Mouse (Mus musculus): Measurements from ENCODE around the gene Pdk4. TPM values are rescaled to one million over a fixed set of nuclear protein-coding genes. Genes with fewer than 3 reads are reported as not detected.

Pdk4 gene
- 1.9 and 2.4 TPM in 2 replicates for polyA plus RNA-seq (2015; fragmentation: Nextera tagmentation; extraction: Ambion mirVana)

DNA sequence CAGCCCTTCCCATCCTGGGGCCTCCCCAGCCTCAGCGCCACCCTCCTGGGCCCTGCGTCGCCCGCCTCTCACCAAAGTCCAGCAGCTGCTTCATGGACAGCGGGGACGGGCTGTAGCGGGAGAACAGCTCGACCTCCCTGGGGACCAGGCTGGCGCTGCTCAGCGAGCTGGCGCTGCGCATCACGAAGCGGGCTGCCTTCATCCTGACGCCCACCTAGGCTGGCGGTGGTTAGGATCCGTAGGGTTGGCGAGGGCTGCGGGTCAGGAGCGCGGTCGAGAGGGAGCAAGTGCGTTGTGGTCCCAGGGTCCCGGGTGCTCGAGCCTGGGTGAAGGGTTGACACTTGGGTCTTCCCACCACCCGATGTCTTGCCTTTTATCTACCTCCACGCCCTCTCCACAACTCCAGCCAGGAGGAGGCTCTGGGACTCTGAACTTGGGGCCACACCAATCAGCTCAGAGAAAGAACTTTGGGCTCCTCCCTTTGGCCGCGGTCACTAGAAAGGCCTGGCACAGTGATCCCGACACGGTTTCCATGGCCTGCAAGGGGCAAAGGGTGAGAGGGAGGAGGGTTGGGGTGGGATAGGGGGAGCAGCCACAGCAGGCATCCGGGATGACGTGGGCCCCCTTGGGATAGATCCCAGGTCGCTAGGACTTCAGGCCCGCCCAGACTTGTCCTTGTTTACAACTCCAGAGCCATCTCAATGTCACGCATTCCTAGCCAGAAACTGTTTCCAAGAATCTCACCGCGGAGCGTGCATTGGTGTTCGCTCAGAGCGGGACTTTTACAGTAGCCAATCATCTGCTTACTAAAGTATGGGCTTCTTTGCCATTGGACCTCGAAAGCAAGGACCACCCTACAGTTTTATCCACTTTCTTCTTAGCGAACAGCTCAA, at the start of gene Pdk4:
TSS of gene Pdk4 (minus strand) at position 349 of the 893 bp plus-strand sequence.
- Histone ChIP-seq H3K9ac (peak within 1 kb of the TSS; percentile 53), H3K9me3 (no peaks in the 10 kb centered on the region), H3K36me3 (no peaks in the 10 kb centered on the region), H3K27ac (replicated peaks) (peak within 1 kb of the TSS; percentile 57; the same call in 1 of the 2 replicates), H3K4me1 (replicated peaks) (peaks cover 11% of the 10 kb centered on the region), H3K4me3 (peak within 1 kb of the TSS; percentile 56), H3K4me2 (peak within 1 kb of the TSS; percentile 100), H3K27me3 (no peaks in the 10 kb centered on the region)
- ATAC-seq (ENCODE audit: low FRiP score, low read depth): peak; percentile 96
- WGBS: under 1% methylated on average over 43 of the region's 43 CpGs

DNA sequence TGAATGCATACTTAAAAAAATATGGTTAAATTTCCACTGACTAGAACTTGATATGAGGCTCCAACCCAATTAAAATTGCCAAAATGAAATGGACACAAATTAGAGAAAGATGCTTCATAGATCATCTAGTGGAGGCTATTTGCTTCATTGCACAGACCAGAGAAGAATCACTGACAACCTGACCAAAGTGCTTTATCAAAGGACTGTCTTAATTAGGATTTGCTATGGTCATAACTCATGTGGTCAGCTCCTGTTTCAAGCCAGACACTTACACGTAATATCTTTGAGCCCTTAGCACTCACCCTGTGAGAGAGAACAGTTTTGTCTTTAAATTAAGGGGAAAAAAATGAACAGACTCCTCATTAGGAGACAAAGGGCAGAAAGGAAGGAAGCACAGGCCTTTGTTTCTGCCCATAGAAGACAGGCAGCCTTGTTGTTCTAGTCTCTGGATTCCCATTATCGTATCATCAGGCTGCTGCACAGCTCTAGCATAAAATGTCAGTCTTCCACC, 41.8 kb upstream of the Pdk4 start:
- Histone ChIP-seq H3K4me3 (no peak overlapping the region), H3K36me3 (no peaks in the 10 kb centered on the region), H3K4me1 (replicated peaks) (no peaks in the 10 kb centered on the region), H3K9me3 (no peaks in the 10 kb centered on the region), H3K27ac (replicated peaks) (no peak overlapping the region), H3K9ac (no peak overlapping the region), H3K4me2 (no peak overlapping the region), H3K27me3 (no peaks in the 10 kb centered on the region)
- 43% methylated on average over 2 of the region's 2 CpGs for WGBS
- no peak for ATAC-seq (ENCODE audit: low FRiP score, low read depth)

DNA sequence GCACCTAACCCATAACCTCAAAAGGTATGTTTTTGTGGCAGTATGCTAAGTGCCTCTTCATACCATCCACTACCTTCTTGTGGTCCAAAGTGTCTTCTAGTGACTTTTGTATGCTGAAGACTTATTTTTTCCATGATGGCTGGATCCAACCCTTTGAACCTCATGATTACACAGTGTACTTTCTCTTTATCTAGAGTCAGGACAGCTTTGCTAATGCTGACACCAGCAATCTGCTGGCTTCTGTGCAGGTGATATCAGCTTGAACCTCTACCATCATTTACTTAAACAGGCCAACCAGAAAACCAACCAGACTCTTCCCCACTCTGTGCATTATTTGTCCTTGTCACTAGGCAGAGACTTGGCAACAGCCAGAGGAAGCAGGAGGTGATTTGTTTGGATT, 39.6 kb upstream of the Pdk4 start:
- Histone ChIP-seq H3K4me3 (no peak overlapping the region), H3K9me3 (no peaks in the 10 kb centered on the region), H3K9ac (no peak overlapping the region), H3K27ac (replicated peaks) (no peak overlapping the region), H3K27me3 (no peaks in the 10 kb centered on the region), H3K4me1 (replicated peaks) (no peaks in the 10 kb centered on the region), H3K36me3 (no peaks in the 10 kb centered on the region), H3K4me2 (no peak overlapping the region)
- no peak for ATAC-seq (ENCODE audit: low FRiP score, low read depth)

DNA sequence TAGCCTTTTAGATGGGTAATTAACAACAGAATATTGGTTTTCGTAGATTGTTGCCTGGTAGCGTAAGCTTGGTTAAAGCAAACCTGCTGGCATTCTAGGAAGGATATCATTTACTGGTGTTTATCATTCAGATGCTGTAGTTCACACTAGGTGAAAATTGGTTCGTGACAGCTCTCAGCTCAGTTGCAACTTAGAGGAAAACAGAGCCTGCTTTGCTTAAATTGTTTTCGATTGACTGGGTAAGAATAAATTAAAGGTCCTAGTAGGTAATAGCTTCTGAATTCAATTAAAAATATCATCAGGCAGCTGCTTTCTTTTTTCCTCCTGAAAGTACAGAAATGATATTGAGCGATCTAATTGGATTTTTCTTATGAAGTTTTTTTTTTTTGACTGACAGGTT, 21.0 kb upstream of the Pdk4 start:
- Histone ChIP-seq H3K27ac (replicated peaks) (no peak overlapping the region), H3K4me1 (replicated peaks) (no peaks in the 10 kb centered on the region), H3K27me3 (no peaks in the 10 kb centered on the region), H3K9ac (no peak overlapping the region), H3K4me2 (no peak overlapping the region), H3K4me3 (no peak overlapping the region), H3K36me3 (no peaks in the 10 kb centered on the region), H3K9me3 (no peaks in the 10 kb centered on the region)
- no peak for ATAC-seq (ENCODE audit: low FRiP score, low read depth)
- 66% methylated on average over 5 of the region's 5 CpGs for WGBS

DNA sequence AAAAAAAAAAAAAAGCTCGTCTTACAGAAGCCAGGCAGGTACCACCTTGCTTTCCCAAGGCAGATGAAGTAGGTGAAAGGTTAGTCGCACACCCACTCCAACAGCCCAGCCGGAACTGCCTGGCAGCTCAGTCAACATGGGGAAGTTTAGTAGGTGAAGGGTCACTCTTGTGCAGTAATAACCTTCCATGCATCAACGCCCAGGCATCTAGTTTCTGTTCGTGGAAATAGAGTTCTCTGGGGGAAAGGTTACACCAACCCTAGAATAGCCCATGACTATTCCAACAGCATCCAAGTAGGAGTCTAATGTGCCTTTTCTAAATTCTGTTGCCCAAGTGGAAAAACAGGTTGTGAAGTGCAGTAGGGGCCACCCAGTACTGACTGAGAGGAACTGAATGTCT, 13.6 kb upstream of the Pdk4 start:
- H3K4me3 ChIP-seq: no peak overlapping the region
- ATAC-seq (ENCODE audit: low FRiP score, low read depth): no peak
- H3K9me3 ChIP-seq: no peaks in the 10 kb centered on the region
- 66% methylated on average over 5 of the region's 5 CpGs for WGBS
- no peaks in the 10 kb centered on the region for H3K36me3 ChIP-seq
- H3K27me3 ChIP-seq: no peaks in the 10 kb centered on the region
- H3K27ac ChIP-seq (replicated peaks): no peak overlapping the region
- H3K4me1 ChIP-seq (replicated peaks): no peaks in the 10 kb centered on the region
- no peak overlapping the region for H3K4me2 ChIP-seq
- H3K9ac ChIP-seq: no peak overlapping the region

DNA sequence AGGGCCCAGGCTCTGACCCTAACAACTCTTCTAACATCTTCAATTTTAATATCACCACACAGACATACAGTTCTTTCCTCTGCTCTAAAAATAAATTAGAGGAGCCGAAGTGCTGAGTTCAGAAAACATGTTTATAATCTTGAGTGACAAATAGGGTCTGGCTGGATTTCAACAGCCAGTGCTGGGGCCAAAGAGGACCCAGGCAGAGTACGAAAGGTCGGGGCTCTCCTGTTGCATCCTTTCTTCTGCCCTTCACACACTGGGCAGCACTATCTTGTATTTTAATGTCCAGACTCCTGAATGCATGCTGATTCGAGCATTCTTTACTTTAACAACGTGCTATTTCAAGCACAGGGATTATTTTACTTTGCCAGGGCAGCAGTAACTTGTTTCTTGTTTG, 13.2 kb upstream of the Pdk4 start:
- no peaks in the 10 kb centered on the region for H3K36me3 ChIP-seq

DNA sequence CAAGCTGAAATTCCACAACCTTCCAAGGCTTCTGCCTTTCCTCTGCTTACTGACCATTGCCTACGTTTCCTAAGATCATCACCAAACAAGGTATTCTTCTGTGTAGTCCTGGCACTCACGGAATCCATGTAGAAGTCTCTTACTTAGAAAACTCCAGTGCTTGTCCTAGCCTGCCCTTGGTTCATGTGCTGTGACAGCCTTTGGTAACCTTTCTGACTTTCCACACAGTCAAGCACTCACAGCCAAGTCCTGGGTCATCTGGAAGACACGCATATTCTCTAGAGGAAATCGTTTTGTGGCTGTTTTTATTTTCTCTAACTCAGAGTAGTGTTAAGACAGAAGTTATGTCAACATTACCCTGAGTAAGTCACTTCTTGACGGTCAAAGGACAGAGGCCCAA, 11.7 kb upstream of the Pdk4 start:
- Histone ChIP-seq H3K27ac (replicated peaks) (no peak overlapping the region), H3K4me2 (no peak overlapping the region), H3K9ac (no peak overlapping the region), H3K9me3 (no peaks in the 10 kb centered on the region), H3K4me3 (no peak overlapping the region), H3K27me3 (no peaks in the 10 kb centered on the region), H3K4me1 (replicated peaks) (no peaks in the 10 kb centered on the region), H3K36me3 (no peaks in the 10 kb centered on the region)
- no peak for ATAC-seq (ENCODE audit: low FRiP score, low read depth)
- WGBS: 93% methylated on average over 5 of the region's 5 CpGs

More for the DNA sequence above, 13.2 kb upstream of the Pdk4 start:
- Histone ChIP-seq H3K9ac (no peak overlapping the region), H3K27ac (replicated peaks) (no peak overlapping the region), H3K4me1 (replicated peaks) (no peaks in the 10 kb centered on the region), H3K4me2 (no peak overlapping the region), H3K9me3 (no peaks in the 10 kb centered on the region), H3K27me3 (no peaks in the 10 kb centered on the region), H3K4me3 (no peak overlapping the region)
- WGBS: 59% methylated on average over 5 of the region's 5 CpGs
- ATAC-seq (ENCODE audit: low FRiP score, low read depth): no peak

DNA sequence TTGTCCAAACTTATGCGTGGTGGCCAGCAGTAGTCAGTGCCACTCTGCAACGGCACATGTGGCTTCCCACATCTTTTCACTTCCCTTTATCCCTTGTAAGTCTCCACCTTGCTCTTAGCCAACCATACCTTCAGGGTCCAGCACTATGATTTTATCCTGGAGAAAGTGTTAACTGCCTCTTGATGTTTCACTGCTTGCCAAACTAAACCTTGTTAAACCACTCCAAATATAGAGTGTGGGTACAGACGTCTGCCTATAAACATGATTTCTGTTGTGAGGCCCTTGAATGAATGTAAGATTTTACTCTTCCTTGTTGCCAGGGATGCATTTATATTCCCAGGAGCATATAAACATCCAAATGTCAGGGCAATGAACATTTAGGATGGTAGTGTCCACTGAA, 10.2 kb upstream of the Pdk4 start:
- no peak overlapping the region for H3K4me3 ChIP-seq
- no peak for ATAC-seq (ENCODE audit: low FRiP score, low read depth)
- H3K36me3 ChIP-seq: no peaks in the 10 kb centered on the region
- no peaks in the 10 kb centered on the region for H3K27me3 ChIP-seq
- H3K27ac ChIP-seq (replicated peaks): no peak overlapping the region
- H3K4me2 ChIP-seq: no peak overlapping the region
- H3K9me3 ChIP-seq: no peaks in the 10 kb centered on the region
- no peaks in the 10 kb centered on the region for H3K4me1 ChIP-seq (replicated peaks)
- whole genome bisulfite sequencing: 95% methylated on average over 3 of the region's 3 CpGs
- H3K9ac ChIP-seq: no peak overlapping the region

DNA sequence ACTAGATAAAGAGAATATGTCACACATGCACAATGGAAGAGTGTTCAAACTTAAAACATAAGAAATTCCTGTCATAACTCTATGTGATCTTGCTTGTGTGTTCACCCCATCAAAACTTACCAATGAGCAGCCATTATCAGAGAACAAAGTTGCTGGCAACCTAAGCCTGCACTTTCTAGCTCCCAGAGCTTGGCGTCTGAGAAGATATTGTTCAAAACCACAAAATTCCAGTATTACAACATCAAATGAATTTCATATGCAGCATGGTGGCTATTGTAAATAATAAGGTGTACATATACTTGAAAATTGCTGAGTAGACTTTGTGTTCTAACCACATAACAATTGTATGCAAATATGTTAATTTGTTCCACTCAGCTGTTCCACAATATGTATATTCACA, 6.7 kb upstream of the Pdk4 start:
- no peak for ATAC-seq (ENCODE audit: low FRiP score, low read depth)
- Histone ChIP-seq H3K4me2 (no peak overlapping the region), H3K27me3 (no peaks in the 10 kb centered on the region), H3K36me3 (no peaks in the 10 kb centered on the region), H3K4me1 (replicated peaks) (no peaks in the 10 kb centered on the region), H3K4me3 (no peak overlapping the region), H3K27ac (replicated peaks) (no peak overlapping the region), H3K9ac (no peak overlapping the region), H3K9me3 (no peaks in the 10 kb centered on the region)
- 91% methylated on average over 1 of the region's 1 CpGs for WGBS

DNA sequence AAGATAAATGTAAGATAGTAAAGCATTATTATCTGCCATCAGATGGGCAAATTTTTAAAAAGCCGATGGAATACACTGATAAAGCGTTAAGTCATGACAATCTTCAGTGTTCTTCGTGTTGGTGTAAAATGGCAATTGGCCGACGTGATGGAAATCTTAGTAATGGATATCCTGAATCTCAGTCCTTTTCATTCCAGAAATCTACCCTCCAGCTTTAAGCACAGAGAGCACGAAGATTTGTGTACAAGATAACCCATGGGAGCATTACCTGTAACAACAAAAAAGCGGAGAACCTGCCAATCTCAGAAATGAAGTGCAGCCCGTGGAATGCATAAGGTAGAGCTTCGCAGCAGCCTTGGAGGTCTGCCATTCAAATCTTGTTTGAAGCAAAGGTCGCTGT, 5.4 kb upstream of the Pdk4 start:
- ATAC-seq (ENCODE audit: low FRiP score, low read depth): no peak
- peaks cover 3% of the 10 kb centered on the region; the same call in 1 of the 2 replicates for H3K4me1 ChIP-seq (replicated peaks)
- H3K4me3 ChIP-seq: no peak overlapping the region
- H3K4me2 ChIP-seq: no peak overlapping the region
- H3K27me3 ChIP-seq: no peaks in the 10 kb centered on the region
- no peaks in the 10 kb centered on the region for H3K9me3 ChIP-seq
- H3K9ac ChIP-seq: no peak overlapping the region
- no peak overlapping the region for H3K27ac ChIP-seq (replicated peaks)
- no peaks in the 10 kb centered on the region for H3K36me3 ChIP-seq
- 88% methylated on average over 10 of the region's 10 CpGs for WGBS

DNA sequence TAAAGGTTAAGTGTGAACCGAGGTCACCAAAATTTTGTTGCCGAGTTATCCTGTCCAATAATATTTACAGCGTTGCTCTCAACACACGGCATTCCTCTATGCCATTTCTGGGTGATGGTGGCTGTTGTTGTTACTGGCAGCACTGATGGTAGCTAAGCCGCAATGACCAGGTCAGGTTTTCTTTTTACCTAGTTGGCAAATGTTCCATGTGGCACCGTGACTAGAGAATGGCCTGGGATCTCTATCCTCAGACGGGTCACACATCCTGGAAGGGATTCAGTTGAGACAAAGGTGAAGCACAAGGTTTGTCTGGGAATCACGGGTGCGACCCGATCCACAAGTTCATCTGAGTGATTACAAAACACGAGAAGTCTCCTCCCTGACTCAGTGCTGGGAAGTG, 2.6 kb upstream of the Pdk4 start:
- Histone ChIP-seq H3K27me3 (no peaks in the 10 kb centered on the region), H3K36me3 (no peaks in the 10 kb centered on the region), H3K4me3 (no peak overlapping the region), H3K9me3 (no peaks in the 10 kb centered on the region), H3K4me2 (no peak overlapping the region), H3K4me1 (replicated peaks) (peaks cover 11% of the 10 kb centered on the region), H3K9ac (no peak overlapping the region), H3K27ac (replicated peaks) (no peak overlapping the region)
- WGBS: 94% methylated on average over 11 of the region's 11 CpGs
- ATAC-seq (ENCODE audit: low FRiP score, low read depth): no peak

DNA sequence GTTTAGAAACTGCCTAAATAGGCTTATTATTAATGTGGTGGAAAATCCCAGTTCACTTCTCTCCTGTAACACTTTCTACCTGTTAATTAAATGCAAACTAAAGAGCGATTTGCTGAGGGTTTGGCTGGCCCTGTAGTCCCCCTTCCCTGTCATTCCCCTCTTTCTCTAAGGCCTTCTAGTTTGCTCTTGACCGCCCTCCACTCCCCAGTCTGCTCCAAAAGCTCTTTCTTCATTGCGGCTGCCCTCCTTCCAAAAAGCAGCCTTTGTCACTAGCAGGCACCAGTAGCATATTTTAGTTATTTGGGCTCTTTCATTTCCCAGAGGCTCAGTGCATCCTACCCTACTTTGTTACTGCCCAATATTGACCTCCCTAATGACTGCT, 736 bp upstream of the Pdk4 start:
- Histone ChIP-seq H3K27me3 (no peaks in the 10 kb centered on the region), H3K9ac (no peak overlapping the region), H3K27ac (replicated peaks) (no peak overlapping the region), H3K36me3 (no peaks in the 10 kb centered on the region), H3K4me3 (peak overlapping the region; percentile 56; the same call in 1 of the 2 replicates), H3K9me3 (no peaks in the 10 kb centered on the region), H3K4me2 (peak overlapping the region; percentile 100), H3K4me1 (replicated peaks) (peaks cover 11% of the 10 kb centered on the region)
- 47% methylated on average over 3 of the region's 3 CpGs for WGBS
- peak; percentile 20; the same call in 1 of the 2 replicates for ATAC-seq (ENCODE audit: low FRiP score, low read depth)
